Mouse (Mus musculus): ENCODE data around the gene Phlpp2. TPM values are rescaled to one million over a fixed set of nuclear protein-coding genes. Genes with fewer than 3 reads are reported as not detected.

The Phlpp2 gene
- 1.5 and 1.8 TPM in 2 replicates for polyA plus RNA-seq (2016; fragmentation: Nextera tagmentation; extraction: Ambion mirVana)

DNA sequence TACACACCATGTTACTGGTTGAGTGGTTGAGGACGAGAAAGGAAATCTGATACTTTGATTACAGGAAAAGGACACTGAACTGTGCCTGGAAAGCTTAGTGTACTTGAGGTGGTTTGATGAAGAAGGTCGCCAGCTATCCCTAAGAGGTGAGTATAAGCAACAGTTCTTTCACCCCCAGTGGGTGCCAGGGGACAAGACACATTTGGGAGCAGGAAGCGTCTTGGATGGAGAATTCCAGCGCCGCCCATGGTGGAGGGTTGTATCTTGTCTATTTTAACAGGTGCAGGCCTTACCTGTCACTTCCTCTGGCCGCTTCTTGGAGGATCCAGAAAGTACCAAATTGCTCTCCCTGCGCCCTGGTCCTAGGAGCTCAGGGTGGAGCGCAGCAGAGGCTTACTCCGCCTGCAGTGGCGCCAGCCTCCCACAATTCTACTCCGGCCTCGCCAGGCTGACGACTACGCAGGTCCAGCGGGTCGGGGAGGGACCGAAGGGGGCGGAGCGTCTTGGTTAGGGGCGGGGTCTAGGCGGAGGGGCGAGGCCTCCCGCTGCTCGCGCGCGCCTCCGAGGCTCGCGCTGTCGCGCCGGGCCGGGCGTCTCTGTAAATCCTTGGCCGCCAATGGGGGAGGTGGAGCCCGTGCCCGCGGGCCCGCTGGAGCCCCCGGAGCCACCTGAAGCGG lies at the start of gene Phlpp2:
Gene Phlpp2, plus strand, starts transcription at position 540 of the 677 bp plus-strand sequence.
- peaks cover 2% of the 10 kb centered on the region; the same call in 1 of the 2 replicates for H3K36me3 ChIP-seq
- WGBS = under 1% methylated on average over 42 of the region's 42 CpGs
- H3K4me1 ChIP-seq (replicated peaks) = 0 out of 2 replicates have a peak, but pooled peaks cover 7% of the 10 kb centered on the region
- peak within 1 kb of the TSS; percentile 96 for H3K9ac ChIP-seq
- ATAC-seq (ENCODE audit: insufficient number of reproducible peaks, low FRiP score) = peak; percentile 98
- H3K9me3 ChIP-seq (replicated peaks) = no peaks in the 10 kb centered on the region
- no peaks in the 10 kb centered on the region for H3K27me3 ChIP-seq (replicated peaks)
- peak within 1 kb of the TSS; percentile 99 for H3K4me2 ChIP-seq
- H3K27ac ChIP-seq (ENCODE audit: poor library complexity, severe bottlenecking) = peak within 1 kb of the TSS; percentile 77
- peak within 1 kb of the TSS; percentile 95 for H3K4me3 ChIP-seq

DNA sequence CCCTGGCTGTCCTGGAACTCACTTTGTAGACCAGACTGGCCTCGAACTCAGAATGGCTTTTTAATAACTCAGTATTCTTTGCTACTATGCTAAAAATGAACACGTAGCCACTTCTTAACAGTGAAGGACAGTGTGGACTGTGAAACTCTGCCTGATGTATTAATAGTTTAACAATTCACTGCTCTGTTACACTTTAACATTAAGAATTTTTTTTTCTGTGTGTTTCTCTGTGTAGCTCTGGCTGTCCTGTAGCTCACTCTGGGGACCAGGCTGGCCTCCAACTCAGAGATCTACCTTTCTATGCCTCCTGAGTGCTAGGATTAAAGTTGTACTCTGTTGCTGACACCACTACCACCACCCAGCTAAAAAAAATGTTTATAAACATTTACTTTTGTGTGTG lies 44.8 kb upstream of the Phlpp2 start:
- H3K36me3 ChIP-seq = peaks cover 8% of the 10 kb centered on the region
- no peaks in the 10 kb centered on the region for H3K27me3 ChIP-seq (replicated peaks)
- H3K4me1 ChIP-seq (replicated peaks) = no peaks in the 10 kb centered on the region
- H3K4me2 ChIP-seq = no peak overlapping the region
- ATAC-seq (ENCODE audit: insufficient number of reproducible peaks, low FRiP score) = no peak
- no peak overlapping the region for H3K9ac ChIP-seq
- 93% methylated on average over 2 of the region's 2 CpGs for WGBS
- no peak overlapping the region for H3K4me3 ChIP-seq
- no peak overlapping the region for H3K27ac ChIP-seq (ENCODE audit: poor library complexity, severe bottlenecking)
- H3K9me3 ChIP-seq (replicated peaks) = no peaks in the 10 kb centered on the region

DNA sequence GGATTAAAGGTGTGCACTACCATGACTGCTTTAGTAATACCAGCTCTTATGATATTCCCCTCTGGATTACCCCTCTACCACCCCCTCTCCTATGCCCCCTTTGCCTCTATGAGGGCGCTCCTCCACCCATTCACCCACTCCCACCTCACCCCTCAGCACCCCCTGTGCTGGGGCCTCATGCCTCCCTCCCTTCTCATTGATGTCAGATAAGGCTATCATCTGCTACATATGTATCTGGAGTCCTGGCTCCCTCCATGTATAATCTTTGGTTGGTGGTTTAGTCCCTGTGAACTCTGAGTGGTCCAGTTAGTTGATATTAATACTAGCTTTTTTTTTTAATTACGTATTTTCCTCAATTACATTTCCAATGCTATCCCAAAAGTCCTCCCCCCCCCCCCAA lies 28.5 kb upstream of the Phlpp2 start:
- ATAC-seq (ENCODE audit: insufficient number of reproducible peaks, low FRiP score) = no peak
- H3K36me3 ChIP-seq = peaks cover 52% of the 10 kb centered on the region
- no peak overlapping the region for H3K9ac ChIP-seq
- 91% methylated on average over 2 of the region's 2 CpGs for WGBS
- H3K4me1 ChIP-seq (replicated peaks) = no peaks in the 10 kb centered on the region; the same call in 1 of the 2 replicates
- H3K27me3 ChIP-seq (replicated peaks) = no peaks in the 10 kb centered on the region
- H3K27ac ChIP-seq (ENCODE audit: poor library complexity, severe bottlenecking) = no peak overlapping the region
- H3K9me3 ChIP-seq (replicated peaks) = no peaks in the 10 kb centered on the region
- no peak overlapping the region for H3K4me2 ChIP-seq
- H3K4me3 ChIP-seq = no peak overlapping the region

DNA sequence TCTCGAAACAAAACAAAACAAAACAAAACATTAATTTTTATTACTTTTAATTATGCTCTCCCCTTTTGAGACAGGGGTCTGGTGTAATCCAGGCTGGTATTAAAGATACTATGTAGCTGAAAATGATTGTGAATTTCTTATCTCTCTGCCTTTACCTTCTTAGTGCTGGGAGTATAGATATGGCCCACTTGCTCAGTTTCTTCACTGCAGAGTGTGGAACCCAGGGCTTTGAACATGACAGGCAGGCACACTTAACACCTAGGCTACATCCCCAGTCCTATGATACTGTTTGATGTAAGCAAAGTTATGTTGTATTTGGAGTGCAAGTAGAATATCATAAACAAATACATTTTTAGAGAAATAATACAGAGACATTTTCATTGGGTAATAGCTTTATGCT lies 25.9 kb upstream of the Phlpp2 start:
- Histone ChIP-seq H3K27me3 (replicated peaks) (no peaks in the 10 kb centered on the region), H3K4me2 (no peak overlapping the region), H3K4me1 (replicated peaks) (peaks cover 3% of the 10 kb centered on the region), H3K4me3 (no peak overlapping the region), H3K36me3 (peaks cover 50% of the 10 kb centered on the region), H3K9ac (no peak overlapping the region), H3K27ac (ENCODE audit: poor library complexity, severe bottlenecking) (no peak overlapping the region), H3K9me3 (replicated peaks) (no peaks in the 10 kb centered on the region)
- WGBS = 92% methylated on average over 1 of the region's 1 CpGs
- no peak for ATAC-seq (ENCODE audit: insufficient number of reproducible peaks, low FRiP score)

DNA sequence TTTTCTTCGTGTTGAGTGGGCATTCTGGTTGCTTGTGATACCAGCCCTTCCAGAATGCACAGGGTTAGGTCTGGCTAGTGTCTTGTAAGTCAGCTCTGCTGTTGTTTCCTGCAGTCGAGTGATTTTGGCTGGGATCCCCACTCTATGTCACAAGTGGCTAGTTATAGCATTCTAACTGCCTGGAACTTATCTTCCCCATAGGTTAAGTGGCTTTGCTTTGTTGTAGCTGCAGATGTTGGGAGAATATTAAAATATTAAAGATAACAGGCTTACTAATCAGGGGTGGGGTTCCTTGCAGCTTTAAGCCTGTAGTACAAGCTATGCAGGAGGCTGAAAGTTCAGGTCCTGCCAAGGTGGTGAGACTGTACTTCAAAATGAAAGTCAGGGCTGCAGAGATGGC lies 20.5 kb upstream of the Phlpp2 start:
- Histone ChIP-seq H3K9me3 (replicated peaks) (no peaks in the 10 kb centered on the region), H3K27me3 (replicated peaks) (no peaks in the 10 kb centered on the region), H3K36me3 (peaks cover 65% of the 10 kb centered on the region), H3K27ac (ENCODE audit: poor library complexity, severe bottlenecking) (peak overlapping the region; percentile 79), H3K4me1 (replicated peaks) (peaks cover 14% of the 10 kb centered on the region), H3K4me2 (no peak overlapping the region), H3K4me3 (no peak overlapping the region), H3K9ac (no peak overlapping the region)
- WGBS = 41% methylated on average over 2 of the region's 2 CpGs
- ATAC-seq (ENCODE audit: insufficient number of reproducible peaks, low FRiP score) = no peak

DNA sequence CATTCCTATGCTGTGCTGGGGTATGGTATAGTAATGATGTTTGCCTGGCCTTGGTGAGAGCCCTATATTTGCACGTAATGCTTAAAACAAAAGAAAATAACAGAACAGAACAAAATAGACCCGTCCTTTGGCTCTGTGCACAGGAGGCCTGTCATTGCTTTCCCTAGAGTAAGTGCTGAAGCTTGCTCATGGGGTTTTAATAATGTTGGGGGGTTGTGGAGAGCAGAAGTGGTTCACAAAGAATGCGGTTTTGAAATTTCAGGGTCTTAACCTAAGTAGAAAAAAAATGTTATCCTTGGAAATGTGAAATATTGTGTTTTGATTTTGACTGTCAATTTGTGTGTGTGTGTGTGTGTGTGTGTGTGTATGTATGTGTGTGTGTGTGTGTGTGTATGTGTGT lies 19.4 kb upstream of the Phlpp2 start:
- H3K9me3 ChIP-seq (replicated peaks) = no peaks in the 10 kb centered on the region
- H3K36me3 ChIP-seq = peaks cover 60% of the 10 kb centered on the region
- H3K4me1 ChIP-seq (replicated peaks) = peaks cover 14% of the 10 kb centered on the region
- H3K27ac ChIP-seq (ENCODE audit: poor library complexity, severe bottlenecking) = no peak overlapping the region
- WGBS = 92% methylated on average over 3 of the region's 3 CpGs
- ATAC-seq (ENCODE audit: insufficient number of reproducible peaks, low FRiP score) = no peak
- H3K4me3 ChIP-seq = no peak overlapping the region
- H3K9ac ChIP-seq = no peak overlapping the region
- H3K4me2 ChIP-seq = no peak overlapping the region
- no peaks in the 10 kb centered on the region for H3K27me3 ChIP-seq (replicated peaks)

DNA sequence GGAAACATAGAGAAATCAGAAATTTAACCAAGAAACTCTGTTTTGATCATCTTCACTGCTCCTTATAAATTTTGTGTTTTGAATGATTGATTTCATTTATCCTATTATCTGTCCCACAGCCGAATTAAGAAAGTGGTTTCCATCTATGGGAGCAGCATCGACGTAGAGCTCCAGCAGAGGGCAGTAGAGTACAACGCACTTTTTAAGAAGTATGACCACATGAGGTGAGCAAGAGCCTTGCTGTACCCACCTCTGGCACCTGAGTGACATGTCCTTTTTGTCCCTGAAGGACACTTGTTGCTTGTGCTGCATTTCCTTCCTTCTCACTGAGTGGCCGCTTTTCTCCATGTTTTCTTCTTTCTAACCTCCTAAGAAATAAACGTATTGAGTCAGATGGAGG lies 14.9 kb upstream of the Phlpp2 start:
- no peak overlapping the region for H3K4me2 ChIP-seq
- peaks cover 2% of the 10 kb centered on the region for H3K4me1 ChIP-seq (replicated peaks)
- no peak overlapping the region for H3K27ac ChIP-seq (ENCODE audit: poor library complexity, severe bottlenecking)
- no peak overlapping the region for H3K4me3 ChIP-seq
- 50% methylated on average over 6 of the region's 6 CpGs for WGBS
- H3K9me3 ChIP-seq (replicated peaks) = no peaks in the 10 kb centered on the region
- H3K27me3 ChIP-seq (replicated peaks) = no peaks in the 10 kb centered on the region
- 0 out of 2 replicates have a peak, but pooled peaks have one; percentile 55 for ATAC-seq (ENCODE audit: insufficient number of reproducible peaks, low FRiP score)
- peaks cover 66% of the 10 kb centered on the region for H3K36me3 ChIP-seq
- H3K9ac ChIP-seq = no peak overlapping the region

DNA sequence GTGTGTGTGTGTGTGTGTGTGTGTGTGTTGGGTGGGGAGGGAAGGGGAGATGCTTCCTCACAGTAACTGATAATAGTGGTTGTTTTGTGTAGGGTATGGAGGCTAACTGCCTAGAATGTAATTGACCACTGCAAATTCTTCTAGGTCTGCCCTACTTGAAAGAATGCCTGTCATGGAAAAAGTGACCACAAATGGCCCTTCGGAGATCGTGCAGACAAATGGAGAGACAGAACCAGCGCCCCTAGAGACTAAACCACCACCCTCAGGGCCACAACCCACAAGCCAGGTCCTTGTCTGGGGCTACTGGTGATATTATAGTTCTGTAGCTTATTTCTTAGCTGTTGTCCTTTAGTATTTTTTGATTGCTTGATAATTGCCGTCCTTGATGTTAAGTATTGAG lies 13.8 kb upstream of the Phlpp2 start:
- Histone ChIP-seq H3K4me3 (no peak overlapping the region), H3K27ac (ENCODE audit: poor library complexity, severe bottlenecking) (no peak overlapping the region), H3K9me3 (replicated peaks) (no peaks in the 10 kb centered on the region), H3K36me3 (peaks cover 64% of the 10 kb centered on the region), H3K27me3 (replicated peaks) (no peaks in the 10 kb centered on the region), H3K4me1 (replicated peaks) (no peaks in the 10 kb centered on the region), H3K9ac (no peak overlapping the region), H3K4me2 (no peak overlapping the region)
- WGBS = 85% methylated on average over 4 of the region's 4 CpGs
- no peak for ATAC-seq (ENCODE audit: insufficient number of reproducible peaks, low FRiP score)

DNA sequence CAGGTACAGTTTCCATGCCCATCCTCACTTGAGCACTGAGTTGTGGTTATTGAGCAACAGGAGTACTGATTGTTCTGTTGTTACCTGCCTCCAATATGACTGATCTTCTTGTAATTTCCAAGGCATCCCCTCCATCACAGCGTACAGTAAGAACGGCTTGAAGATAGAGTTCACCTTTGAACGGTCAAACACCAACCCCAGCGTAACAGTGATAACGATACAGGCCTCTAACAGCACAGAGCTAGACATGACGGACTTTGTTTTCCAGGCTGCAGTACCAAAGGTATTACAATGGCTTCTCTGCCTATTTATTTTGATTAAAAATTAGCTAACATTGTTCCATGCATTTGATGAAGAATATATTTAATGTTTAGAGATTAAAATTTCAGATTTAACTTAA lies 12.9 kb upstream of the Phlpp2 start:
- no peaks in the 10 kb centered on the region for H3K9me3 ChIP-seq (replicated peaks)
- no peak overlapping the region for H3K4me3 ChIP-seq
- H3K27me3 ChIP-seq (replicated peaks) = no peaks in the 10 kb centered on the region
- H3K4me2 ChIP-seq = no peak overlapping the region
- no peak overlapping the region for H3K9ac ChIP-seq
- H3K4me1 ChIP-seq (replicated peaks) = no peaks in the 10 kb centered on the region
- H3K36me3 ChIP-seq = peaks cover 64% of the 10 kb centered on the region
- WGBS = 95% methylated on average over 6 of the region's 6 CpGs
- no peak for ATAC-seq (ENCODE audit: insufficient number of reproducible peaks, low FRiP score)
- no peak overlapping the region for H3K27ac ChIP-seq (ENCODE audit: poor library complexity, severe bottlenecking)

DNA sequence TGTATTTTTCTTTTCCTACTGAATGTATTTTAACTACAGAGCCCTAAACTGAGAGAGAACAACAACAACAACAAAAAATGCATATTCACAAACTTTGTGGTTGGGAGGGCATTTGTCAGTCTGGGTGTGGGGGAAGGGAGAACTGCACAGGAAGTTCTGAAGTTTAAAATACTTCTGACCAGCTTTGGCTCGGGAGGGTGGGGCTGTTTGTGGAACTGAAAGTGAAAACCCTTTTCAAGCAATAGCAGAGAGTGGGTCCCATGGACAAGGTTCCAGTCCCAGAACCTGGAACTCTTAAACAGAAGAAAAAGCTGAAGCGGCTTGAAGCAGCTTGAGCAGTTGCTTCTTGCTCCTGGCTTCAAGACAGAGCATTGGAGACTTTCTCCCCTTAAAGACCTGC lies 4.9 kb upstream of the Phlpp2 start:
- WGBS = 59% methylated on average over 2 of the region's 2 CpGs
- Histone ChIP-seq H3K4me3 (no peak overlapping the region), H3K36me3 (peaks cover 37% of the 10 kb centered on the region), H3K4me2 (no peak overlapping the region), H3K27ac (ENCODE audit: poor library complexity, severe bottlenecking) (no peak overlapping the region), H3K9ac (no peak overlapping the region), H3K27me3 (replicated peaks) (no peaks in the 10 kb centered on the region), H3K9me3 (replicated peaks) (no peaks in the 10 kb centered on the region), H3K4me1 (replicated peaks) (0 out of 2 replicates have a peak, but pooled peaks cover 4% of the 10 kb centered on the region)
- ATAC-seq (ENCODE audit: insufficient number of reproducible peaks, low FRiP score) = no peak

DNA sequence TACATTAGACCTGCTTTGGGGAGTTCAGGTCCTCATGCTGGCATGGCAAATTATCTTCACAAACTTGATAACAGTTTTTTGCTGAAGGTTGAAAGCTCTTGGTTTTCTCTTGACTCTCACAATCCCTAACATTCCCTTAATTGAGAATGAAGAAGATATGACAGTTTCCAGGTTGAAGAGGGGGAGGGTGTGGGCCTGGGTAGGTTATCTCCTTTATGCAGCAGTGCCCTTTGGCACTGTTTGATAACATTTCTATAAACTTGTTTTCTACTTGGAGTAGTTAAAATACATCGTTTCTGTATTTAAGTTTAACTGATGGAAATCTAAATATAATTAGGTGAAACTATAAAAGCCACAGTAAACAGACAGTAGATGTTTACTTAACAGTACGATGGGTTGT lies 3.5 kb upstream of the Phlpp2 start:
- Histone ChIP-seq H3K9ac (no peak overlapping the region), H3K27ac (ENCODE audit: poor library complexity, severe bottlenecking) (no peak overlapping the region), H3K4me3 (no peak overlapping the region), H3K4me1 (replicated peaks) (0 out of 2 replicates have a peak, but pooled peaks cover 7% of the 10 kb centered on the region), H3K9me3 (replicated peaks) (no peaks in the 10 kb centered on the region), H3K27me3 (replicated peaks) (no peaks in the 10 kb centered on the region), H3K4me2 (no peak overlapping the region), H3K36me3 (peaks cover 30% of the 10 kb centered on the region)
- WGBS = 78% methylated on average over 2 of the region's 2 CpGs
- no peak for ATAC-seq (ENCODE audit: insufficient number of reproducible peaks, low FRiP score)

DNA sequence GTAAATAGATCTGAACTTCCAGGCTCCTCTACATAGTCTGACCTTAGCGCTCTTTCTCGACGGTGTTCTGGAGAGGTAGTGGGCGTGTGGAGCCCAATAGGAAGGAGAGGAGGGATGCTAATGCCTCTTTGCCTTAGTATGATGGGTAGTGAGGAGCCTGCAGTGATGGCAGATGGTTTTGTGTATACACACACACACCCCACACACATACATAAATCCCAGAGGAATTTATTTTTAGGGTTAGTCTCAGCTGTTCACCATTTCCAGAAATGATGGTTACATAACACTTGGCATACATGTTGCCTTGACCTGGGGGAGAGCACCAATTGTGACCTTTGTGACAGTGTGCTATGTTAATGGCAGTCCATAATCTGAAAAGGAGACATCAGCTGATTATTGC lies 2.8 kb upstream of the Phlpp2 start:
- Histone ChIP-seq H3K4me3 (no peak overlapping the region), H3K9ac (no peak overlapping the region), H3K9me3 (replicated peaks) (no peaks in the 10 kb centered on the region), H3K27me3 (replicated peaks) (no peaks in the 10 kb centered on the region), H3K27ac (ENCODE audit: poor library complexity, severe bottlenecking) (no peak overlapping the region), H3K4me2 (no peak overlapping the region), H3K4me1 (replicated peaks) (0 out of 2 replicates have a peak, but pooled peaks cover 7% of the 10 kb centered on the region), H3K36me3 (peaks cover 23% of the 10 kb centered on the region)
- ATAC-seq (ENCODE audit: insufficient number of reproducible peaks, low FRiP score) = no peak
- 68% methylated on average over 4 of the region's 4 CpGs for WGBS

All from heart, embryonic 12.5 days (tissue).